Mouse (Mus musculus): ENCODE measurements around the gene Sgtb. TPM values are rescaled to one million over a fixed set of nuclear protein-coding genes. Genes with fewer than 3 reads are reported as not detected.
A peak's percentile ranks its signal among the peaks of the same experiment; 100 is the strongest.

Sgtb gene
- polyA plus RNA-seq, 1 experiment from 2014 or later, result 4.9 TPM

DNA sequence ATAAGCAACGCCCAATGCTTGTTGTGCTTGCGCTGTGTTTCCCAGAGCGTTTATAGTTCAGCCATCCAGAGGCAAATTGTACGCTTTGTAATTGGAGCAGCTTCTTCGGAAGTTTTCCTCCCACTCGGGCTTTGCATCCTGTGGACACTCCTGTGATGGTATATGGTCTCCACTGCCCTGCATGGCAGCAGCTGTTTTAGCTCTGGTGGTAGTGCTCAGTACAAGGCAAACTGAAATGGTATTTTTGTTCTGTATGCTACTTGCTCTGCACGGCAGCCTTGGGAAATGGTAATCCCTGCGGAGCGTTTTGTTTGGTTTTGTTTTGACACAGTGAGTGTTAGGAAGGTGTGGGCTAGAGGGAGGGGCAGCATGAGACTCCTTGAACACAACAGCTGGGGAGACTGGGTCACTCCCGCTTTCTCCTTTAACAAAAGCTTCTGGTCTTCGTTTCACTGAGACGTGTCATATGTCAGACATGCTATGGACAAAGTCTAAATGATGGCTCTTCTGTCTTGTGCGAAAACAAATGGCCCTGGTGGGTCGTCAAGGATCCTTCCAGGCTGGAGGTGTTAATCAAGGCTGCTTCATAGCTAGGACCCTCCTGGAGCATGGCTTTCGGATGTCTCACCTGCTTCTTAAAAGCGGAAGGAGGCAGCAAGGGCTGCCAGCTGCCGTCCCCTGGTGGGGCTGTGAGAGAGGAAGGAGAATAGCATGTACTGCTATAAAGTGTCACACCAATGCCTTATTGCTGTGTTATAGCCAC, 12.7 kb downstream of the Sgtb start:
- no peak; the same call in 1 of the 2 replicates for ATAC-seq (ENCODE audit: insufficient read depth, low FRiP score)
- Histone ChIP-seq H3K4me1 (ENCODE audit: control insufficient read depth, insufficient read depth, low read length) (0 out of 2 replicates have a peak, but pooled peaks cover 7% of the 10 kb centered on the region), H3K27me3 (ENCODE audit: control insufficient read depth, insufficient read depth, low read length) (no peaks in the 10 kb centered on the region), H3K27ac (ENCODE audit: low read length) (peak overlapping the region; percentile 22; the same call in 1 of the 2 replicates), H3K4me3 (replicated peaks; ENCODE audit: low read length) (0 out of 2 replicates have a peak overlapping the region, but pooled peaks have one; percentile 15), H3K36me3 (ENCODE audit: control insufficient read depth, insufficient read depth, low read length) (no peaks in the 10 kb centered on the region), H3K9ac (ENCODE audit: low read length) (no peak overlapping the region), H3K9me3 (replicated peaks; ENCODE audit: control insufficient read depth, low read length) (no peaks in the 10 kb centered on the region), H3K4me2 (ENCODE audit: low read depth, low read length) (peak overlapping the region; percentile 24; the same call in 1 of the 2 replicates)
- 41% methylated on average over 17 of the region's 17 CpGs for WGBS

GRCm38 (mm10) chr13:104123662-104124381, 14.3 kb downstream of the Sgtb start:
- no peak for ATAC-seq (ENCODE audit: insufficient read depth, low FRiP score)
- no peak overlapping the region for H3K4me3 ChIP-seq (replicated peaks; ENCODE audit: low read length)
- H3K4me1 ChIP-seq (ENCODE audit: control insufficient read depth, insufficient read depth, low read length), result 0 out of 2 replicates have a peak, but pooled peaks cover 7% of the 10 kb centered on the region
- no peaks in the 10 kb centered on the region for H3K36me3 ChIP-seq (ENCODE audit: control insufficient read depth, insufficient read depth, low read length)
- no peak overlapping the region for H3K9ac ChIP-seq (ENCODE audit: low read length)
- H3K9me3 ChIP-seq (replicated peaks; ENCODE audit: control insufficient read depth, low read length), result no peaks in the 10 kb centered on the region
- no peak overlapping the region for H3K4me2 ChIP-seq (ENCODE audit: low read depth, low read length)
- no peaks in the 10 kb centered on the region for H3K27me3 ChIP-seq (ENCODE audit: control insufficient read depth, insufficient read depth, low read length)
- H3K27ac ChIP-seq (ENCODE audit: low read length), result no peak overlapping the region
- WGBS, result 86% methylated on average over 20 of the region's 20 CpGs

DNA sequence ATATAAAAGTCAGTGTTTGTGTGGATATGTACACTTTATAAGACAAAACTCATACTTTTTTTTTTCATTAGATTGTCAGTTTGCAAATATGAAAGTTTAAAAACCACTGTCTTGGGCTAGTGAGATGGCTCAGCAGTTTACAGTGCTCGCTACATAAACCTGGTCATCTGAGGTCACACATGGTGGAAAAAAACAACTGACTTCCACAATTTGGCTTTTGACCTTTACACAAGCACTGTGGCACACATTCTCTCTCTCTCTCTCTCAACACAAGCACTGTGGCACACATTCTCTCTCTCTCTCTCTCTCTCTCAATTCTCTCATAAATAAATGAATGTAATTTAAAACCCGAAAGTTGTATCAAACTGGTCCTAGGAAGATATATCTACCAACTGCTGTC, 23.0 kb downstream of the Sgtb start:
- H3K9me3 ChIP-seq (replicated peaks; ENCODE audit: control insufficient read depth, low read length), result no peaks in the 10 kb centered on the region
- H3K9ac ChIP-seq (ENCODE audit: low read length), result no peak overlapping the region
- no peaks in the 10 kb centered on the region for H3K36me3 ChIP-seq (ENCODE audit: control insufficient read depth, insufficient read depth, low read length)
- 81% methylated on average over 2 of the region's 2 CpGs for WGBS
- H3K27ac ChIP-seq (ENCODE audit: low read length), result no peak overlapping the region
- ATAC-seq (ENCODE audit: insufficient read depth, low FRiP score), result no peak
- no peaks in the 10 kb centered on the region for H3K27me3 ChIP-seq (ENCODE audit: control insufficient read depth, insufficient read depth, low read length)
- H3K4me2 ChIP-seq (ENCODE audit: low read depth, low read length), result no peak overlapping the region
- no peaks in the 10 kb centered on the region for H3K4me1 ChIP-seq (ENCODE audit: control insufficient read depth, insufficient read depth, low read length)
- H3K4me3 ChIP-seq (replicated peaks; ENCODE audit: low read length), result no peak overlapping the region

DNA sequence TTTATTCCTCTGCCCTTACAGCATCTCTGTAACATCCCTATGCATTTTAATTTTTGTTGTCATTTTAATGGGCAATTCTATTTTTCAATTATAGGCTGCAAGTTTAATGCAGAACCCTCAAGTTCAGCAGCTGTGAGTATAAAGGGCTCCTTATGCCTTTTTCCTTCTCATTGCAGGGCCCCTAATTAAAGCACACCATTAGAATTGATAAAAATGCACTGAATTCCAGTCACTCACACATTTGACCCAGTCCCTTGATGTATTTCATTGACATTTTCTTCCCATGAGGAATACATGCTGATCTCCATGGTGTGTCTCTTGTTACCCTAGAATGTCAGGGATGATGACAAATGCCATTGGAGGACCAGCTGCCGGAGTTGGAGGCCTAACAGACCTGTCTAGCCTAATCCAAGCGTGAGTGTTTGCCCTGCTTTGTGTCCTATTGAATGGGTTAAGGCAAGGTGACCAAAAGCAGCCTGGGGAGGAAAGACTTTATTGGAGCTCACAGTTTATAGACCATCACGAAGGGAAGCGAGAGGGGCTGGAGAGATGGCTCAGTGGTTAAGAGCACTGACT, 25.1 kb downstream of the Sgtb start:
- H3K9ac ChIP-seq (ENCODE audit: low read length), result no peak overlapping the region
- H3K9me3 ChIP-seq (replicated peaks; ENCODE audit: control insufficient read depth, low read length), result no peaks in the 10 kb centered on the region
- H3K36me3 ChIP-seq (ENCODE audit: control insufficient read depth, insufficient read depth, low read length), result no peaks in the 10 kb centered on the region
- no peaks in the 10 kb centered on the region for H3K4me1 ChIP-seq (ENCODE audit: control insufficient read depth, insufficient read depth, low read length)
- no peak overlapping the region for H3K4me3 ChIP-seq (replicated peaks; ENCODE audit: low read length)
- no peak overlapping the region for H3K4me2 ChIP-seq (ENCODE audit: low read depth, low read length)
- no peak overlapping the region for H3K27ac ChIP-seq (ENCODE audit: low read length)
- no peak for ATAC-seq (ENCODE audit: insufficient read depth, low FRiP score)
- WGBS, result 78% methylated on average over 4 of the region's 4 CpGs
- H3K27me3 ChIP-seq (ENCODE audit: control insufficient read depth, insufficient read depth, low read length), result no peaks in the 10 kb centered on the region

DNA sequence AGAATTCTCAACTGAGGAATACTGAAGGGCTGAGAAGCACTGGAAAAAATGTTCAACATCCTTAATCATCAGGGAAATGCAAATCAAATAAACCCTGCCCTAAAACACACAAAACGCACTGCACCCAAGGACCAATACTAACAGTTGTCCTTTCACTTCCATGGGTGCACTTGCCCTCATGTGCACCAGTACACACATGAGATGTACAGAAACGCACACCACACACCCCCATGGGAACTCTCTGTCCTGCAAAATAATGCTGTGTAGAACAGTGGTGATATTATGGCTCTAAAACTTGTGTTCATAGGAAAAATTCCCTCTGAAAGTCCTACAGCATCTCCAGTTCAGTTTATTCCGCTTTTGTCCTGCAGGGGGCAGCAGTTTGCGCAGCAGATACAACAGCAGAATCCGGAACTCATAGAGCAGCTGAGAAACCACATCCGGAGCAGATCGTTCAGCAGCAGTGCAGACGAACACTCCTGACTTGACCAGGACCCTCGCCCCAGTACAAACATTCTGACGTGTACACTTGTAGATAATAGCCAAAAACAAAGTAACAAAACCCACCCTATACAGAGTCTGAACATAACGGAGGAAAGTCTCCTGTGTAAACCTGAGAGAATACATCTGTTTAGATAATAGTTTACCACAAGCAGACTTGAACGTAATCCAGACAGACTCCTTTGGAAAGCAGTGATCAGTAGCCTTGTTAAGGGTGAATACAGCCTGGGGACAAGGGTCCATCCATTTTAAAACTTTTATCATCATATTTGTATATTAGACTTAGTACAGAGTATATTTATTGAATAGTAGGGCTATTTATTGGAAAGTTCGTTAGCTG, 30.0 kb downstream of the Sgtb start:
- no peak overlapping the region for H3K9ac ChIP-seq (ENCODE audit: low read length)
- no peaks in the 10 kb centered on the region for H3K9me3 ChIP-seq (replicated peaks; ENCODE audit: control insufficient read depth, low read length)
- peak overlapping the region; percentile 18; the same call in 1 of the 2 replicates for H3K27ac ChIP-seq (ENCODE audit: low read length)
- peak overlapping the region; percentile 24; the same call in 1 of the 2 replicates for H3K4me3 ChIP-seq (replicated peaks; ENCODE audit: low read length)
- 28% methylated on average over 13 of the region's 13 CpGs for WGBS
- H3K27me3 ChIP-seq (ENCODE audit: control insufficient read depth, insufficient read depth, low read length), result no peaks in the 10 kb centered on the region
- peak overlapping the region; percentile 44; the same call in 1 of the 2 replicates for H3K4me2 ChIP-seq (ENCODE audit: low read depth, low read length)
- ATAC-seq (ENCODE audit: insufficient read depth, low FRiP score), result peak; percentile 44; the same call in 1 of the 2 replicates
- H3K36me3 ChIP-seq (ENCODE audit: control insufficient read depth, insufficient read depth, low read length), result 0 out of 2 replicates have a peak, but pooled peaks cover 12% of the 10 kb centered on the region
- H3K4me1 ChIP-seq (ENCODE audit: control insufficient read depth, insufficient read depth, low read length), result no peaks in the 10 kb centered on the region

- Histone ChIP-seq H3K27me3 (ENCODE audit: control insufficient read depth, insufficient read depth, low read length) (no peaks in the 10 kb centered on the region), H3K36me3 (ENCODE audit: control insufficient read depth, insufficient read depth, low read length) (peaks cover 27% of the 10 kb centered on the region), H3K9ac (ENCODE audit: low read length) (no peak overlapping the region), H3K4me3 (replicated peaks; ENCODE audit: low read length) (no peak overlapping the region), H3K27ac (ENCODE audit: low read length) (no peak overlapping the region), H3K4me1 (ENCODE audit: control insufficient read depth, insufficient read depth, low read length) (no peaks in the 10 kb centered on the region), H3K4me2 (ENCODE audit: low read depth, low read length) (no peak overlapping the region), H3K9me3 (replicated peaks; ENCODE audit: control insufficient read depth, low read length) (no peaks in the 10 kb centered on the region)
- WGBS, result 76% methylated on average over 9 of the region's 9 CpGs
- ATAC-seq (ENCODE audit: insufficient read depth, low FRiP score), result no peak
Measured at GRCm38 (mm10) chr13:104144871-104145270, 35.3 kb downstream of the Sgtb start.

GRCm38 (mm10) chr13:104145646-104146045, 36.1 kb downstream of the Sgtb start:
- Histone ChIP-seq H3K36me3 (ENCODE audit: control insufficient read depth, insufficient read depth, low read length) (peaks cover 30% of the 10 kb centered on the region), H3K4me3 (replicated peaks; ENCODE audit: low read length) (no peak overlapping the region), H3K27ac (ENCODE audit: low read length) (no peak overlapping the region), H3K4me2 (ENCODE audit: low read depth, low read length) (no peak overlapping the region), H3K9ac (ENCODE audit: low read length) (no peak overlapping the region), H3K9me3 (replicated peaks; ENCODE audit: control insufficient read depth, low read length) (no peaks in the 10 kb centered on the region), H3K4me1 (ENCODE audit: control insufficient read depth, insufficient read depth, low read length) (no peaks in the 10 kb centered on the region), H3K27me3 (ENCODE audit: control insufficient read depth, insufficient read depth, low read length) (no peaks in the 10 kb centered on the region)
- WGBS, result 88% methylated on average over 3 of the region's 3 CpGs
- ATAC-seq (ENCODE audit: insufficient read depth, low FRiP score), result no peak

GRCm38 (mm10) chr13:104154180-104154579, 44.6 kb downstream of the Sgtb start:
- no peak for ATAC-seq (ENCODE audit: insufficient read depth, low FRiP score)
- WGBS, result 89% methylated on average over 5 of the region's 5 CpGs
- Histone ChIP-seq H3K27ac (ENCODE audit: low read length) (no peak overlapping the region), H3K4me1 (ENCODE audit: control insufficient read depth, insufficient read depth, low read length) (no peaks in the 10 kb centered on the region), H3K9ac (ENCODE audit: low read length) (no peak overlapping the region), H3K4me3 (replicated peaks; ENCODE audit: low read length) (no peak overlapping the region), H3K36me3 (ENCODE audit: control insufficient read depth, insufficient read depth, low read length) (peaks cover 16% of the 10 kb centered on the region), H3K27me3 (ENCODE audit: control insufficient read depth, insufficient read depth, low read length) (no peaks in the 10 kb centered on the region), H3K4me2 (ENCODE audit: low read depth, low read length) (no peak overlapping the region), H3K9me3 (replicated peaks; ENCODE audit: control insufficient read depth, low read length) (no peaks in the 10 kb centered on the region)
